Mouse (Mus musculus) brain, adult 10 weeks (tissue): ENCODE results near the gene Mtap. TPM values are rescaled to one million over a fixed set of nuclear protein-coding genes. Genes with fewer than 3 reads are reported as not detected.

Experiments
- polyA plus RNA-seq: library from polyadenylated mRNA; stranded (reverse); fragments of 350-450 nt; fragmentation: Illumina TruSeq; extraction: RNeasy Lipid Tissue Mini Kit (QIAGEN cat#74804); gene quantifications from one replicate; pipeline ENCODE4 v1.2.3, GENCODE M21; 2015; ENCODE audit warnings: low read depth, low replicate concordance

Mtap gene
- polyA plus RNA-seq = 15.8 TPM

DNA sequence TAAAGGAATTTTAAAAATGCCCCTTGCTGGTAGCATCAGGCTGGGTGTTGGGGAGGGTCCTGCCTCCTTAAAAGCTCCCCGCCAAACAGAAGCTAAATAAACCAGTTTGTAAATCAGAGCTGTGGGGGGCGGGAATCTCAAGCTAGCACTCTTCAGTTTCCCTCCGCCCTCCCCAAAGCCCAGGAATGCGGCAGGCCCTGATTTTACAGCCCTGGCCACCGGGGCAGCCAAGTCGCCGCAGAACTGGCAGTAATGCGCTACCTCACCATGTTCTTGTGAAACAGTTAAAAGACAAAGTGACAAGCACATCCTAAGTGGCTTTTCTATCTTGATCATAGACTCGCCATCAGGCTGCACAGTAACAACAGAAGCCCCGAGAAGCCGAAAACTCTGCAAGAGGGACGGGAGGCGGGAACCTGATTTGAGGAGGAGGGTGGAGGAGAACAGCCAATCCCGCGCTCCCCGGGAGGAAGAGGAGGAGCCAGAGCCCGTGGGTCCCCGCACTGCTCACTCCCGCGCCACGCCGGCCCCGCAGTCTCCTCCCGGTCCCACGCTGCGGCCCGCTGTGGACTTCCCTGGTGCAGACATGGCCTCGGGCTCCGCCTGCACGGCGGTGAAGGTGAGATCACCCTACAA is at the start of gene Mtap:
TSS of gene Mtap (plus strand) at position 217 of the 636 bp plus-strand sequence.

Other genes starting within 250 kb of the Mtap start
- gene Cdkn2a, start 157.5 kb downstream of the Mtap start, polyA plus RNA-seq = not detected
- 1.00 TPM for gene Cdkn2b, start 173.9 kb downstream of the Mtap start, polyA plus RNA-seq